Mouse (Mus musculus) heart, adult 2 months (tissue): ENCODE measurements at regions not wholly inside any gene's neighbourhood (a gene's known extent, or its start where the extent isn't known, plus 50 kb on each side); places are given as distances from the start of the nearest gene placed in this dataset.
A peak's percentile ranks its signal among the peaks of the same experiment; 100 is the strongest.

Experiments used
- CTCF ChIP-seq: fragments of 200-600 bp; IDR thresholded peaks from 2 replicates; pipeline ENCODE4 v1.8.1; 2022; ENCODE audit warnings: antibody characterized with exemption, mild to moderate bottlenecking, moderate library complexity
- EP300 ChIP-seq: fragments of 200-500 bp; IDR thresholded peaks from 2 replicates; pipeline ENCODE4 v1.6.1; 2011; ENCODE audit warnings: low read depth, low read length, control low read depth; ENCODE audit not compliant: insufficient read depth

DNA sequence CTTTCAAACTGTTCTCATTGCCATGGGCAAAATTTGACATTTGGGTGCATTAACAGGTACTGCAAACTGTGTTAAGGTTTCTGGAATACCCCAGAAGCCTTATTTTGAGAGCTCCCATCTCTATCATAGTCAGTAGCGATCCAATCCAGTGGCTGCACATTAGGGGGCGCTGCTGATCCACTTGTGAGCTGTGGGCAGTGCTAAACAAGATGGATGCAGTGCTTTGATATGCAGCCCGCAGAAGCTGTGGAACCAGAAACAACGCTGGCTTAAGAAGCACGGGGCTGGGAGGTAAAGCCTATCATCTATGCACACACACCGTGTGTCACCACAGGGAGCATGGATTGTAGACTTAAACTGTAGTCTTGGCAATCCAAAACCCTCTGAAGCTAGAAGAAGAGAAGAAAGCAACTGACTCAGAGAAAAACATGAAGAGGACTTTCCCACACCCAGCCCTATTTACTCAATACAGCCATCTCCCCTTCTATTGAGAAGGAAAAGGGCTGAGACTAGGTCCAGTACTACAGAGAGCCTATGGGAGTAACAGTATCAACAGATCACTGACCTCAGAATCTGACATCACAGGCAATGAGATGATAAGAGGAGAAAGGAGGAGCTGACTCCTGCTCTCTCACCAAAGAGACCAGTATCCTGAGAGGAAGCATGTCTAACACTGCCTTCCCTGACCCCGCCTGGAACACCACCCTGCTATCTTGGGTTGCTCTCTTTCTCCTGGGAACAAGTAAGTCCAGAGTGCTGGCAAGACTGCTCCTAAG lies 83.1 kb upstream of the 2210010C04Rik start:
- TF ChIP-seq EP300 (no peak), CTCF (peak; percentile 61)
